Mouse (Mus musculus) spleen, adult 2 months (tissue): ENCODE data around the gene Mief1.

Experiments
- CTCF ChIP-seq: fragments of 200-500 bp; IDR thresholded peaks from 2 replicates; pipeline ENCODE4 v1.5.1; 2011; ENCODE audit warnings: mild to moderate bottlenecking, inconsistent platforms; ENCODE audit not compliant: insufficient read depth, insufficient read length, insufficient replicate concordance; ENCODE audit errors: extremely low read depth
- POLR2A ChIP-seq: fragments of 200-500 bp; IDR thresholded peaks from 2 replicates; pipeline ENCODE4 v1.6.1; 2011; ENCODE audit warnings: low read depth, low read length, inconsistent platforms

GRCm38 (mm10) chr15:80203406-80203805 lies 30.4 kb upstream of the Mief1 start:
- TF ChIP-seq CTCF, result no peak
- no peak for TF ChIP-seq POLR2A
